Mouse (Mus musculus) hindbrain, embryonic 16.5 days (tissue): ENCODE measurements around the gene Cobl. TPM values are rescaled to one million over a fixed set of nuclear protein-coding genes. Genes with fewer than 3 reads are reported as not detected.

Source experiments
- ATAC-seq: fragments of 200-750 bp; cut with Nextera tagmentation; 2 replicates; pipeline ENCODE4 v1.8.0; 2017; ENCODE audit warnings: moderate TSS enrichment, moderate library complexity
- H3K27ac ChIP-seq: fragments of 300-500 bp; sonication (generic); 2 replicates; pipeline ENCODE4 v1.5.1; 2014; ENCODE audit warnings: low read depth, mild to moderate bottlenecking, control low read depth, low read length, moderate library complexity
- H3K27me3 ChIP-seq: fragments of 300-500 bp; sonication (generic); replicated peaks from 2 replicates; pipeline ENCODE4 v1.6.1; 2014; ENCODE audit warnings: low read length; ENCODE audit not compliant: control insufficient read depth, insufficient read depth
- H3K36me3 ChIP-seq: fragments of 300-500 bp; sonication (generic); 2 replicates; pipeline ENCODE4 v1.6.1; 2014; ENCODE audit warnings: mild to moderate bottlenecking, low read length, moderate library complexity, mixed read lengths; ENCODE audit not compliant: control insufficient read depth, insufficient read depth
- H3K4me1 ChIP-seq: fragments of 300-500 bp; sonication (generic); 2 replicates; pipeline ENCODE4 v1.6.1; 2014; ENCODE audit warnings: low read depth, low read length; ENCODE audit not compliant: control insufficient read depth, insufficient read depth
- H3K4me2 ChIP-seq: fragments of 300-500 bp; sonication (generic); 2 replicates; pipeline ENCODE4 v1.6.1; 2014; ENCODE audit warnings: mild to moderate bottlenecking, low read length, control low read depth, moderate library complexity
- H3K4me3 ChIP-seq: fragments of 300-500 bp; sonication (generic); 2 replicates; pipeline ENCODE4 v1.5.1; 2014; ENCODE audit warnings: mild to moderate bottlenecking, low read length, control low read depth, moderate library complexity
- H3K9ac ChIP-seq: fragments of 300-500 bp; sonication (generic); 2 replicates; pipeline ENCODE4 v1.6.1; 2014; ENCODE audit warnings: low read depth, mild to moderate bottlenecking, control low read depth, low read length, moderate library complexity
- H3K9me3 ChIP-seq: fragments of 300-500 bp; sonication (generic); 2 replicates; pipeline ENCODE4 v1.6.1; 2014; ENCODE audit warnings: mild to moderate bottlenecking, low read length, moderate library complexity; ENCODE audit not compliant: control insufficient read depth
- WGBS: fragments of 180-500 bp; shearing (Covaris S2); extraction: QIAGEN DNeasy Blood & Tissue Kit; methylation state at CpG from one replicate; pipeline ENCODE4 v1.1.7; 2014; 5-methylcytosine and 5-hydroxymethylcytosine counted together
- polyA plus RNA-seq: library from polyadenylated mRNA; unstranded; fragments of >200 nt; fragmentation: Nextera tagmentation; extraction: Ambion mirVana; gene quantifications from 2 replicates; pipeline ENCODE4 v1.2.1, GENCODE M21; 2015

Gene Cobl
- polyA plus RNA-seq, 1 experiment from 2014 or later: 14.9 TPM

DNA sequence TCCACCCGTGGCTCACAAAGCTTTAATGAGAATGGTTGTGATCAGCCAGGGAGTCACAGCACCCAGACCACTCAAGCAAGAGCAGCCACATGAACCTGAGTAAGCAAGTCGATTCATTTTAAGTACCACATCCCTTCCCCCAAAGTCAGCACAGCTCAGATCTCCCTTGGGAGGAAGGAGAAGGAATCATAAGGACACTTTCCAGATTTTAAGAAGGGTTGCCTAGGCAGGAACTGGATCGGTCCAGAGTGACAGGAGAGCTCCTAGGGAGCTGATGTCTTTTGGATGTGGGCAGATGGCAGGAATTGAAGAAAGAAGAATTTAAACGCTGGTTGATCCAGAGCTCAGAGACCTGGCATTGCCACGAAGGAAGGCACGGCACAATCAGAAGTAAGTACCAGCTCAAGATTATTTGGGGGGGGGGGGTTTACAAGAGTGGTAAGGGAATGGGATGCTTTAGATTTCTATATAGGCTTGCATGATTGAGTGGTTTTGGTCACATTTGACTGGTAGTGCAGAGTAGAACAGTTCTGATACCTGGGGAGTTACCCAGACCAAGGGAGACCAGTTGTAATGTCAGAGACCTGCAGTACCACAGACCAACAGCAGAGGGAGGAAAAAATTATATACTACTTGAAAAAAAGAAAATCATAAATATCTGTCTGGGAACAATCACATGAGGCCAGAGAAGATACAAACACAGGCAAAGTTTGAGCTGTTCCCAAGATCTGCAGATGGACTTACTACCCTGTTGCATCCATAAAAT lies 150.3 kb downstream of the Cobl start:
- no peak overlapping the region for H3K9ac ChIP-seq
- no peaks in the 10 kb centered on the region for H3K4me1 ChIP-seq
- H3K4me2 ChIP-seq: no peak overlapping the region
- no peak overlapping the region for H3K4me3 ChIP-seq
- no peak for ATAC-seq
- WGBS: 85% methylated on average over 6 of the region's 6 CpGs
- H3K27me3 ChIP-seq: no peaks in the 10 kb centered on the region
- H3K9me3 ChIP-seq: no peaks in the 10 kb centered on the region
- H3K27ac ChIP-seq: no peak overlapping the region
- H3K36me3 ChIP-seq: no peaks in the 10 kb centered on the region

DNA sequence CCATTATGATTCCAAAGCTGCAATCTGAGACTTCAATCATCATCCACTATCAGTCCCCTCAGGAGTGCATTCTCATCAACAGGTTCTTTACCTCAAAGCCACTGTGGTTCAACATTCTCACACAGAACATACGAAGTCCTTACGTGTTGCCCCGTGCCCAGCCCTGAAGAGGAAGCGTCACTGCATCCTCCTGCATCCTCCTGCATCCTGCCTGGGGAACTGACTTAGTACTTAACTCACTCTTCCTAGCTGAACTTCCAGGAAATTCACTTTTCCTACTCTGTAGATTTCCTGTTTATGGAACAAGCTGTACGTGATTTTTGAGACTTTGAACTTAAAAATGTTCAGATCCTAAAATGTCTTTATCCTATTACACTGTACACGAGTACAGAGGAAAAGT lies 153.3 kb downstream of the Cobl start:
- no peak overlapping the region for H3K4me3 ChIP-seq
- no peak overlapping the region for H3K4me2 ChIP-seq
- H3K9me3 ChIP-seq: no peaks in the 10 kb centered on the region
- H3K9ac ChIP-seq: no peak overlapping the region
- H3K27me3 ChIP-seq: no peaks in the 10 kb centered on the region
- no peak overlapping the region for H3K27ac ChIP-seq
- 90% methylated on average over 6 of the region's 6 CpGs for WGBS
- no peaks in the 10 kb centered on the region for H3K4me1 ChIP-seq
- no peak for ATAC-seq
- H3K36me3 ChIP-seq: no peaks in the 10 kb centered on the region

DNA sequence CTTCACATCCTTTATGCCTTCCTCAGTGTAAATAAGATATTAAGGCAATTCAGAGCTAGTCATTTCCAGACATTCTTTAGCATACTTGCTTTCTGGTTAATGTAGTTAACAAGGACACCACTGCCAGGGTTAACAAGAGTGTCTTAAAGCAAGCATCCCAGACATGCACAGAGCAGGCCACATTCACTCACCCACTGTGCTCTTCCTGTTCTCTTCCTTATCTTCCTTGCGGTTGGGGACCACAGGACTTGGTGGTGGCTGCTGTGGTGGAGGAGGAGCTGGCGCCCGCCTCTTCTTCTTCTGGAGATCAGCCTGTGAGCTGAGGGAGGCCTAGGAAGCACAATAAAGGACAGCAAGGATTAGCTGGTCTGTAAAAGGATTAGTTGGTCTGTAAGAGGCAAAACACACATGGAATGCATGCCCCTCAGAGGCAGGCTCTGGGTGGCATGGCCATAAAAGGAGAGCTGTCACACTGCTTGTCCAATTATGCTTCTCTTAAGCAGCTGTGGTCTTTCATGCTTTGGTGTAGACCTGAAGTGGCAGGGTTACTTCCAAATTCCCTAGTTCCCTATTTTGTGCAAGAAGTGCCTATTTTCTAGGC lies 155.2 kb downstream of the Cobl start:
- Histone ChIP-seq H3K4me2 (no peak overlapping the region), H3K9me3 (no peaks in the 10 kb centered on the region), H3K36me3 (no peaks in the 10 kb centered on the region), H3K4me3 (no peak overlapping the region), H3K9ac (no peak overlapping the region), H3K27ac (no peak overlapping the region), H3K4me1 (no peaks in the 10 kb centered on the region), H3K27me3 (no peaks in the 10 kb centered on the region)
- ATAC-seq: no peak
- 62% methylated on average over 3 of the region's 3 CpGs for WGBS

DNA sequence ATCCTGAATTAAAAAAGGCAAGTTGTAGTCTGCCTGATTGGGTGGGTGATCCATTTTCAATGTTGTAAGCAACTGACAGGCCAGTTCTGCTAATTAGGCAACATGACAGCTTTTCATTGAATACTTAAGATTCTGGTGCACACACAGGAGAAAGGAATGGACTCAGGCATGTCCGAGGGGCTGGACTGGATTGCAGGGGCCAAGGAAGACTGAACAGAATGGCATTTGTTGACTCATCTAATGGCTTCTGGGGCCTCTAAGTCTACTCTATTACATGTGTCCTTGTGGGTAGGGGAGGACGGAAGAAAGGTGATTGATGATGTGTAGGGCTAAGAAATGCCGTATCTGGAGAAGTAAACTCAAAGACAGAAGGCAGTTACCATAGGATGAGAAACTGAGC lies 159.9 kb downstream of the Cobl start:
- Histone ChIP-seq H3K4me1 (peaks cover 3% of the 10 kb centered on the region), H3K36me3 (no peaks in the 10 kb centered on the region), H3K27ac (no peak overlapping the region), H3K4me3 (no peak overlapping the region), H3K9ac (no peak overlapping the region), H3K27me3 (no peaks in the 10 kb centered on the region), H3K9me3 (no peaks in the 10 kb centered on the region), H3K4me2 (no peak overlapping the region)
- ATAC-seq: no peak
- 72% methylated on average over 3 of the region's 3 CpGs for WGBS

DNA sequence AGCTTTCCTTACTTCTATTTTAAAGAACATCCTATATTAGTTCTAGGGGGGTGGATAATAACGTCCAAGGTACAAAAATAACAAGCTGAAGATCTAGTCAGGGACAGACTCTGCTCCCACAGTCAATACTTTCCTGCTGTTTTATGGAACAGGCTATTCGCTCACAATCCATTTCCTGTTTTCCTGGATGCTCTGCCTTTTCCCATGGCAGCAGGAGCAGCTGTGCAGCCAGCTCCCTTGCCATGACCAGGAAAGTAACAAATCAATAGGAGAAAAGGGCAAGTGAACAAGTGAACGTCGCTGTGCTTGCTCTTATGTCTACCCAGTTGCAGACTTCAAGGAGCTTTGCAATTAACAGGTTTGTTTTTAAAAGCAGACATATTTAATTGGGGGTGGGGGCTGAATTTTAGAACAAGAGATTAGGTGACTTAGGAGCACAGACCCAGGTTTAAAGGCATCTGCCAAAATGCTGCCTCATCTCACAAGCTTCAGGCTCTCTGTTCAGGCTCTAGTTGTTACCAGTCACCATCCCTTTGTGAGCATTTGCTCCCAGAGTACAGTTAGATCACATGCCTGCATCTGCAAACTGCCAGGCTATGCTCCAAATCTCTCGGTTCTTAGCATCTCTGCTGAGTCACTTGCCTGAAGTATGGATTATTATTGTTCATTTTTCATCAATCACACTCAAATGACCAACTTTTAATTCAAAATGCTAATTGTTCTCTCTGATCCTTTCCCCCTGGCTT lies 164.9 kb downstream of the Cobl start:
- peak; percentile 76 for ATAC-seq
- Histone ChIP-seq H3K4me3 (no peak overlapping the region), H3K9ac (peak overlapping the region; percentile 13; the same call in 1 of the 2 replicates), H3K4me2 (peak overlapping the region; percentile 12; the same call in 1 of the 2 replicates), H3K27ac (peak overlapping the region; percentile 81), H3K9me3 (no peaks in the 10 kb centered on the region), H3K4me1 (peaks cover 5% of the 10 kb centered on the region), H3K36me3 (no peaks in the 10 kb centered on the region), H3K27me3 (no peaks in the 10 kb centered on the region)
- 37% methylated on average over 5 of the region's 5 CpGs for WGBS

DNA sequence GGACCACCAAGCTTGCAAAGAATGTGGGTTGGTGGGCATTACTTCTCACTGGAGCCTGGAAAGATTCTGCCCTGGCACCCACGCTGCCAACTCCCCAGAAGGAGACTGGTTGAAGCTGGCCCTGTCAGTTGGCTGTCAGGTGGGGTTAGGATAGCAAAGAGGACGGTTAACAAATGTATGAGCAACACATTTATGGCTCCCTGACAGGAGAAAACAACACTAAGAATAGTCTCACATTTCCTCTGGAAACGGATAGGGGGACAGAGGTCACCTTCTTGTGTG lies 173.2 kb downstream of the Cobl start:
- Histone ChIP-seq H3K4me3 (no peak overlapping the region), H3K4me1 (peaks cover 4% of the 10 kb centered on the region; the same call in 1 of the 2 replicates), H3K9ac (no peak overlapping the region), H3K36me3 (no peaks in the 10 kb centered on the region), H3K9me3 (no peaks in the 10 kb centered on the region), H3K27ac (no peak overlapping the region), H3K27me3 (no peaks in the 10 kb centered on the region), H3K4me2 (no peak overlapping the region)
- peak; percentile 44; the same call in 1 of the 2 replicates for ATAC-seq
- 26% methylated on average over 3 of the region's 3 CpGs for WGBS

DNA sequence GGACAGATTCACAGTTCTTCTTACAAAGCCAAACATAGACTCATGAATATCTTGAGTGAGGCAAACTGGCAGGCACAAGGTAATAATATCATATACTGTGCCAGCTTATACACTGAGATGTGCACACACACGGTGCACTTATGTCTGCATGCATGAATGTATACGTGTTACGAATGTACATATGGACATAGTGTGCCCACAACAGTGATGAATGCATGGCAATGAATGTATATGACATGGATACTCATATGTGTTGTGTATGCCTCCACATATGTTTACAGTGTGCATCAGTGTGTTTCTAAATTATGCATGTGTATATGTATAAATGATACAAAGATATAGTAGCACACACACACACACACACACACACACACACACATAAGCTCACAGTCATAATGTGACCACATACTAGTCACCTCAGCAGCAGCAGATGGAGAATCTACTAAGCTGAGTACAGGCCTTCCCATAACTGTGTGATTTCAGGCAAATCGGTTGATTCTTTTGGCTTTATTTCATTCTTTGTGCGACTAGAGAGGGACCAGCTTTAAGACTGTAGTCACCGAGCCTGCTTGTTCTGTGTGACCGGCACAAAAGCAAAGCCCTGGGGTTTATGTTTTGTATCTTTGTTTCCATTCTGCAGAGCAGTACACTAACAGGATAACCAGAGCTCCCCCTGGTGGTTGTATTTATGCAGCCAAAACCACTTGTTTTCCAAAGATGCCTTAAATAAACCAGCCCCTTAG lies 173.7 kb downstream of the Cobl start:
- Histone ChIP-seq H3K27ac (peak overlapping the region; percentile 56), H3K4me3 (no peak overlapping the region), H3K36me3 (no peaks in the 10 kb centered on the region), H3K9me3 (no peaks in the 10 kb centered on the region), H3K9ac (peak overlapping the region; percentile 41; the same call in 1 of the 2 replicates), H3K4me1 (peaks cover 4% of the 10 kb centered on the region; the same call in 1 of the 2 replicates), H3K4me2 (no peak overlapping the region), H3K27me3 (no peaks in the 10 kb centered on the region)
- ATAC-seq: peak; percentile 93
- WGBS: 46% methylated on average over 7 of the region's 7 CpGs

DNA sequence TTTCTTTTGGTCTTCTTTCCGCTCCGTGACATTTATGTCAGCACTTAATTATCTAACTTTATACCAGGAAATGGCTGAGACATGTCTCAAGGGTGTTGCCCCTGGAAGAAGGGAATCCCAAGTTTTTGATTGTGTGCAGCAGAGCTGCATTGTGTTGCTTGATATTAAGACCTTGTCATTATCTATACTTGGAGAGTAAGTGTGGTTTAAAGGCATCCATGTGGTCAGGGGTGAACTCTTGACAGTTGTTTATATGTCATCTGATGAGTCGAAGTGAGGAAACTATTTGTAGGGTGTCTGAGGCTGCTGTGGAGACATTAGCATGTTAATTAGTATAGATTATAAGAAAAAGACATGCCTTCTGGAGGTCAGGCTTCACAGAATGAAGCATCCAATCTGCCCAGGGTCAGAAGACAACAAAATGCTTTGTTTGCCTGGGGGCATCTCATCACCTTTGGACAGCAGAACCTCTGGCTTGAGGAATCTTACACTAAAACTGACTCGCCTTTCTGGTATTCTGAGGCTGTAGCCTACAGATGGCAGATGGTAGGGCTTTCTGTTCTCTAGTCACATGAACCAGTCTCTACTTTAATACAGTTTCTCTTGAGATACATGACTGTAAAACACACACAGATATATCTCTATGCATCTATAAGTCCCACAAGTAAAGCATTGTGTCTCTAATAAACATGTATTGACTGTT lies 179.3 kb downstream of the Cobl start:
- Histone ChIP-seq H3K27me3 (no peaks in the 10 kb centered on the region), H3K27ac (no peak overlapping the region), H3K9ac (no peak overlapping the region), H3K9me3 (no peaks in the 10 kb centered on the region), H3K4me3 (no peak overlapping the region), H3K36me3 (no peaks in the 10 kb centered on the region), H3K4me2 (no peak overlapping the region), H3K4me1 (no peaks in the 10 kb centered on the region)
- no peak for ATAC-seq
- 86% methylated on average over 4 of the region's 4 CpGs for WGBS
